Comparison of ENCODE assay signal across 8 mouse cellular contexts in genomic region chr19:45540657-45541408, GRCm38 (mm10). TPM values are rescaled to one million over a fixed set of nuclear protein-coding genes. Genes with fewer than 3 reads are reported as not detected.
DNase-seq lines count a peak whose midpoint lies in the region; ATAC-seq lines count a peak whose summit lies in the region.

No protein-coding gene starts in this region.

- H3K4me3 ChIP-seq in kidney, embryonic 14.5 days (ENCODE audit: low read length): peak overlapping the region; percentile 38
- peak overlapping the region; percentile 43 for H3K4me3 ChIP-seq in midbrain, embryonic 13.5 days (replicated peaks)

- peaks cover 9% of the 10 kb centered on the region; the same call in 1 of the 2 replicates for H3K4me1 ChIP-seq in kidney, embryonic 14.5 days (ENCODE audit: control insufficient read depth, insufficient read depth, low read length)
- peaks cover 26% of the 10 kb centered on the region for H3K4me1 ChIP-seq in midbrain, embryonic 13.5 days (replicated peaks)

- peak overlapping the region; percentile 53; the same call in 1 of the 2 replicates for H3K9ac ChIP-seq in kidney, embryonic 14.5 days (ENCODE audit: low read depth, low read length)
- H3K9ac ChIP-seq in midbrain, embryonic 13.5 days (replicated peaks): peak overlapping the region; percentile 66

- DNase-seq in kidney, adult 9 months: no peak
- peak; percentile 56 for DNase-seq in Muller cell, postnatal 12 days (ENCODE audit: inconsistent ontology term)
- peak; percentile 16 for DNase-seq in gonadal fat pad, adult 2 months (ENCODE audit: low read depth)
- no peak for DNase-seq in ovary, adult 18-20 months (ENCODE audit: low spot score)
- DNase-seq in frontal cortex, adult 2 months (ENCODE audit: extremely low spot score in 1 of 2, low spot score in 1 of 2): no peak

- no peaks in the 10 kb centered on the region for H3K9me3 ChIP-seq in kidney, embryonic 14.5 days (ENCODE audit: control insufficient read depth, low read length)
- no peaks in the 10 kb centered on the region for H3K9me3 ChIP-seq in midbrain, embryonic 13.5 days

- ATAC-seq in kidney, embryonic 14.5 days (ENCODE audit: low FRiP score, low TSS enrichment): no peak
- 0 out of 2 replicates have a peak, but pooled peaks have one; percentile 2 for ATAC-seq in midbrain, embryonic 13.5 days
- ATAC-seq in granulocyte monocyte progenitor cell, adult 5-6 weeks (replicated peaks; ENCODE audit: poor library complexity, severe bottlenecking): no peak

- WGBS in kidney, embryonic 14.5 days: 37% methylated on average over 8 of the region's 8 CpGs
- WGBS in midbrain, embryonic 13.5 days: 24% methylated on average over 8 of the region's 8 CpGs

- H3K27me3 ChIP-seq in kidney, embryonic 14.5 days (ENCODE audit: control insufficient read depth, insufficient read depth, low read length): peaks cover 42% of the 10 kb centered on the region
- H3K27me3 ChIP-seq in midbrain, embryonic 13.5 days: peaks cover 76% of the 10 kb centered on the region

- H3K36me3 ChIP-seq in kidney, embryonic 14.5 days (ENCODE audit: control insufficient read depth, insufficient read depth, low read length): no peaks in the 10 kb centered on the region
- H3K36me3 ChIP-seq in midbrain, embryonic 13.5 days: no peaks in the 10 kb centered on the region

- no peak overlapping the region for H3K27ac ChIP-seq in kidney, embryonic 14.5 days (ENCODE audit: low read depth, low read length)
- no peak overlapping the region for H3K27ac ChIP-seq in midbrain, embryonic 13.5 days

- peak overlapping the region; percentile 79 for H3K4me2 ChIP-seq in kidney, embryonic 14.5 days (replicated peaks; ENCODE audit: low read depth, low read length)
- peak overlapping the region; percentile 67 for H3K4me2 ChIP-seq in midbrain, embryonic 13.5 days (replicated peaks)

RNA-seq across cellular contexts. Expression of gene Poll, which starts 19.5 kb away (rescaled TPM):
- polyA plus RNA-seq in kidney, embryonic 14.5 days (2014; fragmentation: Nextera tagmentation; extraction: Ambion mirVana): 13.9 and 20.6 TPM in 2 replicates
- polyA plus RNA-seq in gonadal fat pad, adult 2 months (2012; rRNA removed): 11.4 and 12.5 TPM in 2 replicates
- polyA plus RNA-seq in midbrain, embryonic 13.5 days (2015; fragmentation: Nextera tagmentation; extraction: Ambion mirVana): 15.8 and 16.6 TPM in 2 replicates
- 13.0 and 15.1 TPM in 2 replicates for total RNA-seq in granulocyte monocyte progenitor cell, adult 5-6 weeks (2014; fragmentation: Nextera tagmentation)
- 6.6 and 14.4 TPM in 2 replicates for total RNA-seq in granulocyte monocyte progenitor cell, adult 5-6 weeks (2017)
- polyA plus RNA-seq in frontal cortex, adult 2 months (2012; rRNA removed): 8.9 and 10.7 TPM in 2 replicates

RNA-seq across cellular contexts. Expression of gene Gm17018, which starts 19.6 kb away (rescaled TPM):
- polyA plus RNA-seq in kidney, embryonic 14.5 days (2014; fragmentation: Nextera tagmentation; extraction: Ambion mirVana): 51.4 and 61.6 TPM in 2 replicates
- 9.4 and 10.0 TPM in 2 replicates for polyA plus RNA-seq in gonadal fat pad, adult 2 months (2012; rRNA removed)
- polyA plus RNA-seq in midbrain, embryonic 13.5 days (2015; fragmentation: Nextera tagmentation; extraction: Ambion mirVana): 50.0 and 57.1 TPM in 2 replicates
- total RNA-seq in granulocyte monocyte progenitor cell, adult 5-6 weeks (2014; fragmentation: Nextera tagmentation): 27.1 and 50.2 TPM in 2 replicates
- total RNA-seq in granulocyte monocyte progenitor cell, adult 5-6 weeks (2017): 31.8 and 42.4 TPM in 2 replicates
- 51.8 and 52.6 TPM in 2 replicates for polyA plus RNA-seq in frontal cortex, adult 2 months (2012; rRNA removed)

Comparison
In these comparisons a context has a peak if more than half of its experiments do, and no peak if none do; other contexts are left out.
1. DNase-seq: peak in Muller cell, postnatal 12 days (single experiment) and gonadal fat pad, adult 2 months (single experiment); none in kidney, adult 9 months (single experiment), ovary, adult 18-20 months (single experiment) and frontal cortex, adult 2 months (0 of 2).